Mouse (Mus musculus) neutrophil, adult 83 days (primary cell): Measurements from ENCODE around the gene Rtel1. TPM values are rescaled to one million over a fixed set of nuclear protein-coding genes. Genes with fewer than 3 reads are reported as not detected.

Source experiments
- total RNA-seq, 2 experiments: library from RNA; stranded (reverse); gene quantifications; one replicate each; pipeline ENCODE4 v1.2.4; 2023

Gene Rtel1
- total RNA-seq = 10 to 100 TPM; 44.1 to 45.7 TPM

GRCm38 (mm10) chr2:181319248-181320102, at the start of gene Rtel1:
Gene Rtel1, plus strand, starts transcription at chr2:181319739.

DNA sequence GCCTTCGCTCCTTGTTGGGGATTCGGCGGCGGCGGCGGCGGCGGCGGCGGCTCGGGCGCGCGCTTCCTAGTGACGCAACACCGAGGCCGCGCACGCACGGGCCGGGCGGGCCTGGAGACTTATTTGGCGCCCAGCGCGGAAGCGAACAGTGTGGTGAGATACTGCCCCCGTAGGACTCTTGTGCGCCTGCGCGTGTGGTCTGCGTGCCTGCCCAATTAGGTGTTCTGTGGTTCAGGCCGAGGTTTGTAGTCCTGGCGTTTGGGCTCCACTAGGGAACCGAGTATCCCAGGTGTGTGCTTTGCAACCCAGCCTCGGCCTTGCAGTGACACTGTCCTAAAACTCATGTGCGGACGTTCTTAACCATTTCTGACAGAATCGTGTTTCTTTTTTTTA, 31.6 kb upstream of the Rtel1 start, which contains the start of gene Gmeb2:
Gene Gmeb2 (minus strand): TSS at position 78 of the 393 bp plus-strand sequence.

DNA sequence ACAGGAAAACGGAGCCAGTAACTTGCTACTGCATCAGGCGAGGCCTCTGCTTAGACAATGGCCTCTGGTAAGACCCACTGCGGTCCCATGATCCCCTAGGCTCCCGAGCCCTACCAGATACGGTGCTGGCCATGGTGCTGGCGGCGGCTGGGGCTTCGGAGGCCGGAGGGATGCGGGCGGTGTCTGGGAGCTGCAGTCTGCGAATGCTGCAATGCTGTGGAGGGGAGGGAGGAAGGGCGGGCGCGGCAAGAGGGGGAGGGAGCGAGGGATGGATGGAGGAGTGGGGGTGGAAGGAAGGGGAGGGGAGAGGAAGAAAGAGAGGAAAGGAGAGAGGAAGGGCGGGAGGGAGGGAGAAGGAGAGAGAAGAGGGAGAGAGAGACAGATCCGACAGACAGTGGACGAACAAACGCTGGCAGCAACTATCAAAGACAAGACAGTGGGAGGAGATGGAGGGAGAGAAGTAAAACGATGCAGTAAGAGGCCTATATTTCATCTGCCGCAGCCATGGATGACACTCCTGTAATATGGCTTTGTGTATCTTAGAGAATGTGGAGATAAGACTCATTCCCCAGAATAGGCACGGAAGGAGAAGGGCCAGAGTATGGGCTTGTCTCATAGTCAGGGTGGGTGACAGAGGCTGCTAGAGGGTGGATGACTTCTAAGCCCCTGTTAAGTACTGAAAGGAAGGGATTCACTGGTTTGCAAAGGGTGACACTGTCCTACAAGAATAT, 5.3 kb upstream of the Rtel1 start, which contains the start of gene Stmn3:
Gene Stmn3 (minus strand): TSS at position 421 of the 731 bp plus-strand sequence.

DNA sequence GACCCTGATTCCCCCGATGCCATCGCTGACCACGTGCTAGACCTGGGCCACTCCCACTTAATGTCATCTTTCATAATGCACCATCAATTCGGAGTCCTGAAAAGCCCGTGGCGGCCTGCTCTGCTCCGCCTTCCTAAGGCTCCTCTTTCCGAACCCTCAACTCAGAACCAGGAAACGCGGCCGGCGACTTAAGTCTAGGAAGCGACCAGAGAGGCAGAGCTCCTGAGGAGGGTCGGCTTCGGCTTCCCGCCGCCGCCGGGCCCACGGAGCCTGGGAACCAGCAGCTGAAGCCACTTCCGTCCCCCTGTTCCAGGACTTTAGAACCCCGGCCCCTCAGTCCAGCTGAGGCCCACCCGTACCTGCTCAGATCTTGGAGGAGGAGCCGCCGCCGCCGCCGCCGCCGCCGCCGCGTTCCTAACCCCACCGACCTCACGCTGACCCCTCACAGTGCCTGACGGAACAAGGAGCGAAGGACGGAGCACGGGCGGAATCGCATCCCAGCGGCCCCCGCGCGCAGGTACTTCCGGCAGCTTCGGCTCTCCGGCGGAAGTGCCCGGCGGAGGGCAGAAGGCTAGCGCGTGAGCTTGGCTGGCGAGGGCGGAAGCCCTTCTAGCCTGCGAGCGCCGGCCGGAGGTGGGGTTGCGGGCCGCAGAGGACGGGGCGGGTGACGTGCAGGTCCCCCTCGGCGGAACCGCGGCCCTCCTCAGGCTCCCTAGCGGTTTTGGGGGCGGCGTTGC, 45.5 kb downstream of the Rtel1 start, which contains the start of the genes Zgpat and Arfrp1:
Gene Zgpat (plus strand): TSS at position 69 of the 737 bp plus-strand sequence.
Gene Arfrp1 (minus strand): TSS at position 545 of the 737 bp plus-strand sequence.

DNA sequence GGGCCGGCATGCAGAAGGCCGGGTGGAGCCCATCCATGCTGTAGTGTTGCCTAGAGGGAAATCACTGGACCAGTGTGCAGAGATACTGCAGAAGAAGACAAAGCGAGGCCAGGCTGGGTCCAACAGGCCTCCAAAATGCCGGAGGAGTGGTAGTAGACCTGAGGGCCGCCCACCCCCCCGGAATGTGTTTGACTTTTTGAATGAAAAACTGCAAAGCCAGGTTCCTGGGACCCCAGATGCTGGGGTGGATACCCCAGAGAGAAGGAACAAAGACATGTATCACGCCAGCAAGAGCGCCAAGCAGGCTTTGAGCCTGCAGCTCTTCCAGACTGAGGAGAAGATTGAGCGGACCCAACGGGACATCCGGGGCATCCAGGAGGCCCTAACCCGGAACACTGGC, 60.2 kb downstream of the Rtel1 start, which contains the start of gene Lime1:
Gene Lime1 (plus strand): TSS at position 301 of the 400 bp plus-strand sequence.

Other genes starting within 250 kb of the Rtel1 start
- under 1 TPM in 1 of 2 experiments, not detected in 1; 0.20 TPM for gene Kcnq2, start 184.4 kb upstream of the Rtel1 start, total RNA-seq
- not detected for gene Eef1a2, start 162.7 kb upstream of the Rtel1 start, total RNA-seq
- gene Ppdpf, start 132.5 kb upstream of the Rtel1 start, total RNA-seq = 10 to 100 TPM; 19.0 to 24.2 TPM
- not detected for gene Ptk6, start 117.0 kb upstream of the Rtel1 start, total RNA-seq
- not detected for gene Srms, start 106.6 kb upstream of the Rtel1 start, total RNA-seq
- gene Fndc11, start 99.7 kb upstream of the Rtel1 start, total RNA-seq = not detected
- 10 to 100 TPM; 43.2 to 49.9 TPM for gene Helz2, start 77.7 kb upstream of the Rtel1 start, total RNA-seq
- gene Gmeb2, start 31.7 kb upstream of the Rtel1 start, total RNA-seq = 10 to 100 TPM; 29.6 to 32.9 TPM
- not detected for gene Stmn3, start 5.2 kb upstream of the Rtel1 start, total RNA-seq
- 10 to 100 TPM; 24.2 to 26.4 TPM for gene Zgpat, start 45.2 kb downstream of the Rtel1 start, total RNA-seq
- gene Arfrp1, start 45.7 kb downstream of the Rtel1 start, total RNA-seq = 10 to 100 TPM; 31.6 to 33.2 TPM
- 10 to 100 TPM; 24.7 to 25.8 TPM for gene Lime1, start 60.3 kb downstream of the Rtel1 start, total RNA-seq
- gene Zbtb46, start 139.7 kb downstream of the Rtel1 start, total RNA-seq = 1 to 10 TPM; 1.6 to 2.0 TPM
- not detected for gene Abhd16b, start 173.5 kb downstream of the Rtel1 start, total RNA-seq
- 10 to 100 TPM; 57.1 to 59.7 TPM for gene Tpd52l2, start 177.4 kb downstream of the Rtel1 start, total RNA-seq
- 100 to 1,000 TPM; 109 to 117 TPM for gene Dnajc5, start 200.7 kb downstream of the Rtel1 start, total RNA-seq